Mouse (Mus musculus): ENCODE data around the gene Selenos.
"Not testable (repeated sequence)": the region's sequence is repeated elsewhere in the genome, so short reads cannot be mapped to it uniquely, and the experiment has no call there.

Selenos gene

DNA sequence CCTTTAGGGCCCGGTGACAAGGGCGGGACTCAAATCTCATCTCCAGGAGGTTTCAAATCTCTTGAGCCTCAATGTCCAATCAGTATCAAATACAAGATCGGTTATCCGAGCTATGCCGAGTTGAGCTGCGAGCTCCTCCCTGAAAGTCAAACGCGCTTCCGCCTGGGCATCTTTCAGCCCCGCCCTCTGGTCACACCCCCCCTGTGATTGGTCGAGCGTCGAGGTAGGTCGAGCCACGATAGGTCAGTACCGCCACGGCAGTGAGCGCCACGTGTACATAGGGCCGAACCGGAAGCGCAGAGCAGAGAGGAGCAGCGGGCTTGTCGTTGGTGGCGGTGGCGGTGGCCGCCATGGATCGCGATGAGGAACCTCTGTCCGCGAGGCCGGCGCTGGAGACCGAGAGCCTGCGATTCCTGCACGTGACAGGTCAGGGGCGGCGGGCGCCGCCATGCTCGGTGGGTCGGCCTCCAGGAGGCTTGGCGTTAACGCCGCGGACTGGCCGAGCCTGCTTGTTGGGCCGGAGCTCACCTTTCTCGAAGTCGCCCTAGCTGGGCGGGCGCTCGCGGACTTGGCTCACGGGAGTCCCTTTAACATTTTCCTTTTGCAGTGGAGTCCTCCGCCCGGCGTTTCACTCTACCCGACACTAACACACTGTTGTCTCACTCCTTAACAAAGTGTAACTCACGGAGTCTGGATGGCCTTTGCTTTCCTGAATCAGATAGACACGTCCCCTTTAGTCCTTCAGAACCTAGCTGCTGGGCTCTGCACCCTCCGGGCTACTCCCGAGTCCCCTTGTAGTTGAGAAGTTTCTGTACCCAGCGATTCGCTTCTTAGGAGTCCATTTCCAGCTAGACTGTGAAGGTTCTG lies at the start of gene Selenos:
TSS of gene Selenos (plus strand) at position 286 of the 867 bp plus-strand sequence.
- peak; percentile 96 for DNase-seq

DNA sequence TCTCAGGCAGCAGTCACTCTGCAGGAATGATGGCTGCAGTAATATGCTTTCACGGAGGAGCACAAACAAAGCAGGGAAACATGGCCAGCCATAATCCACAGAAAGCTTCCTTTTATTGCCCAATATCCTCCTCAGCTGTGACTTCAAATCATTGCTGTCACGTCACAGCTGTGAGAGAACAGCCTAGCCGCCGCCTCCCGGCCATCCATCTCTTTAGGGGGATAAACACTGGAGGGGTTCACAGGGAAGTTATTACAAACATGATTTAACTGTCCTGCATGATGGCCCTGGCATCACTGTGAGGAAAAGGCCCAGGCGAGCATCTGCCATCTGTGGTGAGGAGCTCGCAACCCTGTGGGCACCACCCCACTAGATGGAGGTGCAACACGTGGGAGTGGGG lies 42.6 kb upstream of the Selenos start:
- no peak for DNase-seq

DNA sequence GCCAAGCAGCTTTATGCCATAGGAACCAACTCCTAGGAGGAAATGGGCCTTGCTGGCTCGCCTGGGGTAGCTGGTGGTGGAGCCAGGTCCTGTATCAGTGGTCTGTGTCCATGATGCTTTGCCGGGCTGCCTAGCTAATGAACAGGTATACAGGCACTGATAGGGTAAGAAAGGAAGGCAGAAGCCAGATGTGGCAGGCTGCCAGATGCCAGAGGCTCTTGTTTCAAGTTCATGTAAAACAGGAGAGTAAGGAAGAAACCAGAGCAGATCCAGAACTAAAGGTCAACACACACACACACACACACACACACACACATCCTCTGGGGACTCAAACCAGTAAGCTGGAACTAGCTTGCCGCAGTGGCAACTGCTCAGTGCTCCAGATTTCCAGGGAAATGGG lies 41.2 kb upstream of the Selenos start:
- no peak for DNase-seq

DNA sequence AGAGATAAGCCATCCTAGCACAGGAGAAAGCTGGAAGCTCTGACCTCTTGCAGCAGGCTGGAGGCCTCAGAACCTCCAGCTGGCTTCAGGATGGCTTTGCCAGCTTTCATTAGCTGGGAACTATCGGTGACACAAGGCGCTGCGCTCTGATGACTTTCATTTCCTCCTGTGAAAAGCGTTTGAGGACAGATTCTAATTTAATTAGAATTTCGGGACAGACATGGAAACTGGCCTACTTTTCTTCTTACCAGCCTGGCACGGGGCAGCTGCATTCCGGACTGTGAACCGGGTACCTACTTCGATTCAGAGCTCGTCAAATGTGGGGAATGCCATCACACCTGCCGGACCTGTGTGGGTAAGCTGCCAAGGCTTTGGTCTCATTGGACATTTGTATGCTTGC lies 40.7 kb upstream of the Selenos start:
- DNase-seq, result no peak

DNA sequence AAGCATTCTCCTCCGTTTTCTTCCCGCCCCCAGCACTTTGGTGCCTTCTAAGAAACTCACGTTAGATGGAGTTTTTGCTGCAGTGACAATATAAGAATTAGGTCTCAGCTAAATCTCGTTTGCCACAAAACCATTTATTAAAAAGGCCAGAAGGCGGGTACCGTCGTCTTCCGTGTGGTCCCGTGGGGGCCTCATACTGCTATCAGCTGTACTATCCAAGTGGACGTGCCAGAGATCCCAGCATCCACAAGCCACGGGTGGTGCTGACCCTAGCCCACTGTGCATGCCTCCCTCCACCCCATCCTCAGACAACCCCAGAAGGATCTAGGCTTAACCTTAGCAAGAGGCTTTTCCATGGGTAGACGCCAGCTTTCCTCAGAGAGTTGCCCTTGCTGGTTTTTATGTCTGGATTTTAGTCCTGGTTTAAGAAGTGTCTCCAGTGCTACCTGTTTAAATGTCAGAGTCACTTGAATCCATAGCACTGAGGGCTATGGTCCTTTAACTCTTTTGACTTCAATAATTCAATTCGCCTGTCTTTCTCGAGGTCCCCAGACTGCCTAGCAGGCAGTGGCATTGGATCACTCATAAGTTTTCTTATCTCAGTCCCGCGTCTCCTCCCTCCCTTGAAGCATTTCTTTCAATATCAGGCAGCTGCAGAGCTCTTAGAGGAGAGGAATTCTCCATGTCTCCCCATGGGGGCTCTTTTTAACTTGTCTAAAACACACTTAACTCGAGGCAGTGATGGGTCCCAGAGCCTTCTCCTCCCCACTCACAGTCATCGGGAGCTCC lies 39.2 kb upstream of the Selenos start:
- DNase-seq, result no peak

DNA sequence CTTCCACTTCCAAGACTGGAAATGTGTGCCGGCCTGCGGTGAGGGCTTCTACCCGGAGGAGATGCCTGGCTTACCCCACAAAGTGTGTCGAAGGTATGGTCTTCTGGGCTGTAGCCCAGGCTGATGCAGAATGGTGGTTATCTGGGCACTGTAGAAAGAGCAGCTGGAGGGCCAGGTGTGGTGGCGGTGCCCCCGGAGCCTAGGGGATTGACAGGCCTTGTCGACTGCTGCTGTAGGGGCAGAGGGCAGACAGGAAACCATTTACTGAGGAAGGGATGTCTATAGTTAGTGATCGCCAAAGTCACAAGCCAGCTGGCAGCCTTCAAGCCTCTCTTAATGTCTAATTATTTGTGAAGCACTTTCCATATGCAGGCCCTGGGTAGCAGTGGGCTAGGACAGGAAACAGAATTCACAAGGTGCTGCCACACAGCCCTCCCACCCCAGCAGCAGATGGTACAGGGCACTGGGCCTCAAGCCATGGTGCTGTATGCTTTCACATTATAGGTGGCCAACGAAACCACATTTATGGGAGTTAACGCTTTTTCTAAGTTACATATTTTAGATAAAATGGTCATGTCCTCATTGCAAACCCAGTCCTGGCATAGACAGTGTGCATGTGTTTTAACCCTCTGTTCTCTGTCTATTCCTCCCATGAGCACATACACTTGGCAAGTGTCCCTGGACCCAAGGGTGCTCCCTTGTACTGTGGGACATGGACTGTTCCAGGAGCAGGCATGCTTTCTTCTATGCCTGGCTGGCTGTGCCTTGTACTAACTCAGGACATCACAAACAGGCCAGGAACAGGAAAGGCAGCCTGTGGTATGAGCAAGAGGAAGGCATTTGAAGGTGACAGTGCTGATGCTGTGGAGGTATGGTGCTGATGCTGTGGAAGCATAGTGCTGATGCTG lies 35.6 kb upstream of the Selenos start, which contains the start of gene Gm45213:
TSS of gene Gm45213 (plus strand) at position 51 of the 908 bp plus-strand sequence.
- no peak for DNase-seq

DNA sequence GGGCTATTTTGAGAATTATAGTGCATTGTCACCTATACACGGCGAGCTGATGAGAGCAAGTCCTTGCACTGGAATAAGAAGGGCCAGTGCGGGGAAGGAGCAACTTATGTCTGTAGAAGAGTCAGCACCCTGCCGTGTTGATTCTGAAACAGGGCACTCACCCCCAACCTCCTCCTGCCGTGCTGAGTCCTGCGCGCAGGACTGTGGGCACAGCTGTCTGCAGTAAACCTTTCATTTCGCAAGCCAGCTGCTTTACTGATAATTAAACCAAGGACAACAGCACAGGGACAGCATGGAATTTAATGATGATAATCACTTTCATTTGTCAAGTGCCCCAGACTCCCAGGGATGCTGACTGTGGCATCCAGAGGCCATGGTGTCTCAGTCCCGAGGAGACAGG lies 34.8 kb upstream of the Selenos start:
- DNase-seq, result no peak

DNA sequence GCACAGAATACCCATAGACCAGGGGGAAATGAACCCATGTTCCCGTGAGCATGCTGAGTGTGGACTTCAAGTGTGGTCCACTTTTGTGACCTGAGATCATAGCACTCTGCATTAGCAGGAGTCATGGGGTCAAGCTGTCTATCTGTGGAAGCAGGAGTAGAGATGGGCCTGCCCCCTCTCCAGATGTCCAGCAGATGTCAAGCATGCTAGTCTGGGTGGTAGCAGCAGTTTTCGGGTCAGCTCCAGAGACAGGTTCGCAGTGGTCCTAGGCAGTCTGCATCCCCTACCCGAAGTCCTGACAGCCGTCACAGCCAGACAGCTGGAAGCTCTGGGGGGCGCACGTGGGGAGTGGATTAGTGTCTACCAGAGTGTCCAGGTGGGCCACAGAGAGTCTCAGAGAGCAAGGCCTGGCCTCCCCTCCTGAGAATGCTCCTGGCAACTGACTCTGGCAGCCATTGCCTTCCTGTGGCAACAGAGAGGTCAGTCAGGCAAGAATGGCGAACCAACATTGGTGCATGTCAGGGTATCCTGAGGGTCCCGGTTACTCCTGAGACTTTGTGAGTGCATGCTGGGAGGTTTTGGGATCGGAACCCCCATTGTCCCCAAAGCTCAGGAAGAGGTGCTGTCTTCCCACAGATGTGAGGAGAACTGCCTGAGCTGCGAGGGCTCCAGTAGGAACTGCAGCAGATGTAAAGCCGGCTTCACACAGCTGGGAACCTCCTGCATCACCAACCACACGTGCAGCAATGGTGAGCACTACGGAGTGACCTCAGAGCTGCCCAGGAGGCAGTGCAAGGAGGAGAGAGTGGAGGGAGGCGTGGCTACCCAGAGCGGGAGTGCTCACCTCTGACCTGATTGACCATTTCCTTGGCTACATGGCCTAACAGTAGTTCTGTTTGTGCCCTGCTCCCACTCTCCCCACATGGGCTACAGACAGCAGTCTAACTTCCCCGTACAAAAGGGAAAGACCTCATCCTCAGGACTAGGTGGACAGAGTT lies 32.2 kb upstream of the Selenos start:
- no peak for DNase-seq

DNA sequence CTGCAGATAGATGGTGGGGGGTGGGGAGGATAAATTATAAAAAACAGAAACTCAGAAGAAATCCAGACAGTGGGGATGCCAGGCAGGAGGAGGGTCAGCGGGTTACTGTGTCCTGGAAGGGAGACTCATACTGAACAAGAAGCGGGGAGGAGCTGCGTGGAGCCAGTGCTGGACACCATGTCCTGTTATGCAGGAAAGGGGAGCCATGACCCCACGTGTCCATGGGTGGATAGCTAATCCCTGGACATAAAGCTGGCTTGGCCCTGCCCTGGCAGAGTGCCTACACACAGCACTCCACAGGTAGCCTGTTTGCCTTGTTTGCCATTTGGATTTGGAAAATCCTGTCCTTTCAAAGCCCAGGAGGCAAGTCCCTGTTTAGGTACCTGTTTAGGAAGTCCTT lies 31.5 kb upstream of the Selenos start:
- no peak for DNase-seq

DNA sequence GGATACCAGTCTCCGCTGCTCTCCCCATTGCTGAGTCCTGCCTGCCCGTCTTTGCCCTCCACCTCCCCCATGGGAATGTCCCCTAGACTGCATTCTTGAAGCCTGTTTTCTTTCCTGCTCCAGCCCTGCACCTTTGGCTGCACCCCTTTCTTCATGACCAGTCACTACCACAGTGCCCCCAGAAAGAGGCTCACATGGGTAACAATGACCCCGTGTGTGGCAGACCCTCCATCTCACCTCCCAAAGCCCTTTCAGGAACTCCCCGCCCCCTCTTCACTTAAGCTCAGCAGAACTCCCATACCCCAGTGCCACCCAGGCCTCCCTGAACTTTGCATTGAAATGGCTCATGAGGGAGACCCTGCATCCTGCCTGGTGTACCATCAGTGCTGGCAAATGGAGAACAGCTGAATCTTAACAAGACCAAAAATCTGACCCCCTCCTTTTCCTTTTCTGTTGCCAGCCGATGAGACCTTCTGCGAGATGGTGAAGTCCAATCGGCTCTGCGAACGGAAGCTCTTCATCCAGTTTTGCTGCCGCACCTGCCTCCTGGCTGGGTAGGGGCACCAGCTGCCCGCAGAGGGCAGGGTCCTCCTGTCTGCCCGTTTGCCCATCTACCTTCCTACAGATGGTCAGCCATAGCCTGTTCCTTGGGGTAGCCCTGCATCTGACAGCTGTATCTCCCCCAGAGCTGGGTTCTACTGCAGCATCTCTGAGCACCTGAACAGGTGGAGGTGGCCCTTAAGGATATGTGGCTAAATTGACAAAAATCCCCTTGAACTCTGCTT lies 30.8 kb upstream of the Selenos start:
- no peak for DNase-seq

DNA sequence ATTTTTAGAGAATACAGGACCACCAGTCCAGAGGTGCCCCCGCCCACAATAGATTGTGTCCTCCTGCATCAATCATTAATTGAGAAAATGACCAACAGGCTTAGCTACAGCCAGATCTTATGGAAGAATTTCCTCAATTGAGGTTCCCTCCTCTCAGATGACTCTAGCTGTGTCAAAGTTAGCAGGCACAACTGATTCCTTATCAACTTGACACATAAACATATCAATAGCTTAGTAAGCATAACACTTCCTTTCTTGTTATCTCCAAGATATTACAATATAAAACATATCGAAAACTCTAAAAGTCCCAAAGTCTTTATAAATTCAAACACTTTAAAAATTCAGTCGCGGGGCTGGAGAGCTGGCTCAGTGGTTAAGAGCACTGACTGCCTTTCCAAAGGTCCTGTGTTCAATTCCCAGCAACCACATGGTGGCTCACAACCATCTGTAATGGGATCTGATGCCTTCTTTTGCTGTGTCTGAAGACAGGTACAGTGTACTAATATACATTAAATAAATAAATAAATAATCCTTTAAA lies 25.4 kb upstream of the Selenos start:
- no peak for DNase-seq

DNA sequence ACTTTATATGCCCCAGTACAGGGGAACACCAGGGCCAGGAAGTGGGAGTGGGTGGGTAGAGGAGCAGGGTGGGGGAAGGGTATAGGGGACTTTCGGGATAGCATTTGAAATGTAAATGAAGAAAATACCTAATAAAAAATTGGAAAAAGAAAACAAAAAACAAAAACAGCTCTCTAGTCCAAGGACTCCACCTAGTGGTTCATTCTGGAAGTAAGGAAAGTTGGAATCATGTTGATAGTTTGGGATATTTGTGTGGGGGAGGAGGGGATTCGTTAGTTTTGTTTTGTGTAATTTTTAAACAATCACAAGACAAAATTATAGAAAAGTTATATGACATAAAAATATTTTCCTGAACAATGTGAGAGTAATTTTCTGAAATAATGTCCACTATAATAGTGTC lies 24.1 kb upstream of the Selenos start:
- not testable (repeated sequence) for DNase-seq

DNA sequence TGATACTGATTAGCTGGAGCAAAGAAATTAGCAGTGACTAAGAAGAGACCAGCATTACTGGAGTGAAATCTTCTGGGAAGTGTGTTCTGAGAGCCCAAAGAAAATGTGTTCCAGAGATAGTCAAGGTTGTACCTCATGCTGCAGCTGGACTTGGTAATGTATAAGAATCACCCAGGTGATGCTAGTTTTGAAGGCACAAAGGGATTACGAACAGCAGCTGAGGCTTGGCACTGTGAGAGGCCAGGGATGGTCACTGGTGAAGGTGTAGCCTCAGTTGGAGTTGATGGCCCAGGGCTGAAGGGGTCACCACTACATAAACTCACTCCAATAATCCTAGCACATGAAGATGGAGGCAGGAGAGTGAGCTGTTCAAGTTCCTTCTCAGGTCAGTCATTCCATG lies 20.7 kb upstream of the Selenos start, which contains the start of gene Snrpa1:
TSS of gene Snrpa1 (plus strand) at position 301 of the 400 bp plus-strand sequence.
- no peak for DNase-seq

DNA sequence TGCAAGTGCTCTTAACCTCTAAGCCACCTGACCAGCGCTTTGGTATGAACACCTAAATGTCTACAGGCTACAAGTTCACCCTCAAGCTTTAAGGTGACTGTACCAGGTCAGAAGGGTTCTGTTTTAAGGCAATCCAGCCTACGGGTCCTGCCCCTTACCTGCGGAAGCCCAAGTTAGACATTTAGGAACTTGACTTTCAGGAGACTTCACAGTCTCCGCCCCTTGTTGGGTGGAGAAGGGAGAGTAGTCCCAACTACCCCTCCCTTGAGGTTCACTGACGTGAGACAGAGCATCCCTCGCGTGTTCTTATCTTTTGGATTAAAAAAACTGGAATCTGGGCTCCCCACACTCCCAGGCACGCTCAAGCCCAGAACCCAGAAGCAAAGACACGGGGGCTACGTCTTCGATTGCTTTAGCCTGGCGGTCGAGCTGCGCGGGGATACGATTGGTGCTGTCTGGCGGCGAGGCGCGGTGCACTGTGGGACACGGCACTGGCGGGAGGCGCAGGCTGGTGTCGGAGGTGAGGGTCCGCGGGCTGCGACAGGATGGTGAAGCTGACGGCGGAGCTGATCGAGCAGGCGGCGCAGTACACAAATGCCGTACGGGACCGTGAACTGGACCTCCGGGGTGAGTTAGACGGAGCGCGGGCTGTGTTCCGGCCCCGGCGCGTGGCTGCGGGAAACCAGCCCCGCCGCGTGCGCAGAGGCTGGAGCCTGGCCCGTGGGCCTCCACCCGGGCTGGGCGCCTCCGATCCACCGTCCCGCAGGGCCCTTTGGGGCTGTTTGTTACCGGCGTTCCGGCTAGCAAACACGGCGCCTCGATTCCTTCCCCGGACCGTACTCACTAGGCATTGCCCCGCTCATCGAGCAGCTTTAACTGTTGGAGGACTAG lies 19.1 kb upstream of the Selenos start:
- DNase-seq, result peak; percentile 88

DNA sequence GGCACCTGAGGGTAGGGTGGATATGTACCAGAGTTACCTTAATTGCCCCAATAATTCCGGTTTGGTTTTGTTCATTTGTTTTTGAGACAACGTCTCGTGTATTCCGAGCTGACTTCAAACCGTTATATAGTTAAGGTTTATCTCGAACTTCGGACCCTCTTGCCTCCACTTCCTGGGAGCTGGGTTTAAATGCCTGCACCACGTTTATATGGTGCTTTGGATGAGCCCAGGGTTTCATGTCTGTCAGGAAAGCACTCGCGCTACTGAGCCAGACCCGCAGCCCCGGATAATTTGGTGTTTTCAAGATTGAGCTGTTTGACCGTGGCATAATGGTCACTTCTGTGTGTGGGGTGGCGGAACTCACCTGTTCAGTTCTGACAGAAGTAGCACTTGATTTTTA lies 18.4 kb upstream of the Selenos start:
- no peak for DNase-seq

DNA sequence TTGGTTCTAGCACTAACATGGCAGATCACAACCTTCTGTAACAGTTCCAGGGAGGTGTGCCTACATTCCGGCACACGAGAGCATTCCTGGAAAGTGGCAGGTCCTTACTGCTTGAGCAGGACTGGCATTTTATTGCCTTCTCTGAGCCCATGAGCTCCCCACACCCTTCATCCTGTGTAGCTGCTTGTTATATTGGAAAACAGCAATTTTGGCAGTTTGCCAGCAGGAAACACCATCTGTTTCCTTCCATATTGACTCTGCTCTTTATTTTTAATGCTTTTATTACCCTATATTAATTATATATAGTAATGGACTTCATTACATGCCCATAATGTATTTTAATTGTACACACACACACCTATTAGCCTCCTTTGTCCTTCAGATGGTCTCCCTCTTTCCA lies 3.0 kb upstream of the Selenos start:
- DNase-seq, result no peak

DNA sequence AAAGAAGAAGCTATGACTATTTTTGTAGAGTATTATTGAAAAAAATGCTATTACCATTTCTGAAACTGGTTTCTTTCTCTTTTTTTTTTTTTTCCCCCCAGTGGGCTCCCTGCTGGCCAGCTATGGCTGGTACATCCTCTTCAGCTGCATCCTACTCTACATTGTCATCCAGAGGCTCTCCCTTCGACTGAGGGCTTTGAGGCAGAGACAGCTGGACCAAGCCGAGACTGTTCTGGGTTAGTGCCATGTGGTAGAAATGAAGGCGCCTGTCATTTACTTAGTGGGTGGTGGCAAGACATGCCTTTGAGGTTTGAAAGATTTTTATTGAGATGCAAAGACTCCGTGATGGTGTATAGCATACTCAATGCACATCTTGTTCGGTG lies 773 bp downstream of the Selenos start:
- no peak for DNase-seq

DNA sequence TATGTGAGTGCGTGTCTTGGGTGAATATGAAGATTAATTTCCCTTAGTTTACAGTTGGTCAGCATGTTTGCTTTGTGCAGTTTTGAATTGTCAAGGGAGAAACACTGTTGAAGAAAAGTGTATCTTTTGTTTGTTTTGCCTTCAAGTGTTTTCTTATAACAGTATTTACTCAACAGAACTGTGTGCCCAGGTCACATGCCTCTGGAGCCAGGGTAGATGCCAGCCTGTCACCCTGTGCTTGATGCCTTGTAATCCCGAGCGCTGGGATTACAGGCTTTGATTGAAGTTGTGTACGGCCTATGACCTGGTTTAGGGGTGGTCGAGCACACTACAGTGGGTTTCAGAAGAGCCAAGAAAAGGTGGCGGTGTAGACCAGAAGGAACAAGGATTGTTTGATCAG lies 4.3 kb downstream of the Selenos start:
- DNase-seq, result no peak

DNA sequence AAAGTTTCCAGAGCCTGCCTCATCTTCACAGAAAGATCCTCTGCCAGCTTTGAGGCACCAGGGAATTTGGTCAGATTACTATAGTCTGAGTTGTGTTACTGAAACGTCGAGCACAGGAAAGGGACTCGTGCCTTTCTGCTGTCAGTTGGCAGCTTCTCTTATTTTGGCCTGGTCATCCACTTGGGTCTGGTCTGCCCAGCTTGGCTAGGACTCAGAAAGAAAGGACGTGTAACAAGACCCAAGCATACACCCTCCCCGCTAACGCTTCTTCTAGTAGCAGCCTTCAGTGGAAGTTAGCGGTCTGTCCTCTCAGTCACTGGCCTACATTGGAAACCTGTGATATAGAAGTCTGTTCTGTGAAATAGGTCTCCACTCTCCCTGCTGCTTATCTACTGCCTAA lies 5.1 kb downstream of the Selenos start:
- no peak for DNase-seq
